Mouse (Mus musculus): ENCODE data around the gene 1700024P04Rik.

Gene 1700024P04Rik

DNA sequence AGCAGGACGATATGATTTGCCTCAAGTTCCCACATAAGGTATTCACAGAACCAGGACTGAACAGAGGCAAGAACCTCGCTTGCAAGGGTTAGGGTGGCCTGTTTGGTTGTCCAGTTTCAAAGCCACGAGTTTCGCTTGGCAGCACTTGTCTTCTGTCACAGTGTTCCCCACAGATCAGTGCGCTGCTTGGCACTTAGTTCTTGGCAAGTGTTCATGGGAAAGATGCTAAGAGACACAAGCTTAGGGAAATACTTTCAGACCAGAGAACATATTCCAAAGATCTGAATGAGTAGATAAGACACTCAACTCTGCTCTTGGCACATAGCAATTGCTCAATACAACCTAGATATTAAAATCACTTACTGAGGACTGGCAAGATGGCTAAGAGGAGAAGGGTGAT, 17.8 kb downstream of the 1700024P04Rik start:
- DNase-seq (ENCODE audit: extremely low read depth, low read depth), result no peak

DNA sequence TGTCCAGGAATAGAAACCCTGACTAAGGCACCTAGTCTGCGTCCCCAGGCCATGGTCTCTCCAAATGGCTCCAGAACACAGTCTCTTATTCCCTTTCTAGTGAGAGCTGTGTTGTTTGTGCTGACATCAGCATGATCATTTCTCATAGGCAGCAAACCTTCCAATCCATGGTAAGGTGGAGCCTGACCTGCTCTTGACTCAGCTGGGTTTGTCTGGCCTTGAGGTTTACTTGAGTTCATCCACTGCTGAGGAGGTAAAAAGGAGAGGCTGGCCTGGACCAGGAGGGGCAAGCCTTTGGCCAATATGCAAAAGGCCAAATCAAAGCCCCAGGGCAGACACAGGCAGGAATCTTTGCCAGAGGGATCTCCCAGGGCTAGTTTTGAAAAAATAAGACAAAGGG, 20.8 kb downstream of the 1700024P04Rik start:
- DNase-seq (ENCODE audit: extremely low read depth, low read depth), result no peak

DNA sequence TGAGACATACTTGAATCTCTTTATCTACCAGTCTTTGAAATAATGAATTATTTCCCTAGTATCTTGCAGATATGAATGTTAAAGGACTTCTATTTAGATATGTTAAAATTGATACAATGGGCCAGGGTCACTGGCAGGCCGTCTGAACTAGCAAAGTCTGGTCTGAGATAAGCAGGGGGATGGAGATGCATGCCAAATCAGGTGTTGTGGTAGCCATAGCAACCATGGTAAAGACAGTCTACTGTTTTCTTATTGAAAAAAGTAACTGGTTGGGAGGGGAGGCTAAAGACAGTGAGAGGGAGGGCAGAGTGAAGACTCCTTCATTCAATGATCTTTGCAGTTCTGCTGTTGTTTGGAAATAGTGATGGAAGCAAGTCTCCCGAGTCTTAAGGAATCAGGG, 26.2 kb downstream of the 1700024P04Rik start:
- DNase-seq (ENCODE audit: extremely low read depth, low read depth), result no peak

DNA sequence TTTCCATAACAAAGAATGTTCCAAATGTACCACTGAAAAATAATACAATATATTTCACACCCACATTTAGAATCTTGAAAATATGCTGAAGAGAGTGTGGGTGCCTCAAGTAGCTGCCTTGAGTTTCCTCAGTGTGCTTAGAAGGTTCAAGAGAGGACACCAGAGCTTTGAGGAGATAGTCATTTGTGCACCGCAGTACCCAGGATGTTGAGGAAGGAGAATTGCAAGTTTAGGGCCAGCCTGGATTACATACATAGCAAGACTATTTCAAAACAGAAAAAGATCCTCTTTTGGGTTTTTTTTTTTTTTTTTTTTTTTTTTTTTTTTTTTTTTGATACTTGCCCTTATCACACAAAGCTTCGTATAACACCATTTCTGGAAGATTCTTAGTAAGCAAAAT, 28.2 kb downstream of the 1700024P04Rik start:
- no peak for DNase-seq (ENCODE audit: extremely low read depth, low read depth)

DNA sequence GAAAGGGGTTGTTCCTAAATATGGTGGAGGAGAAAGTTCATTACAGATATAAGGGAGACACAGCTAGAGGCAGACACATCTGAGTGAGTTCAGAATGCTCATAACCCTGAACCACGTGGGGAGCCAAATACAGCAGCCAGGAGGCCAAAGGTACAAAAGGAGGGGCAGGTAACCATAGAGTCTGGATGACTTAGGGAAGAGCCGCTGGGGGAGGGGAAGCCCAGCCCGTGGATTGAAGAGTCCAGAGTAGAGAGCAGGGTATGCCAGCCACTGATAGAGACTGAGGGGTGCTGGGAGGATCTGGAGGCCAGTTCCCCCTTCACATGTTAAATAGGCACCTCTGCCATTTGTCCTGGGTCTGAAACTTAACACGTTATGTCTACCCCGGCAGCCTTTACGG, 28.7 kb downstream of the 1700024P04Rik start:
- no peak for DNase-seq (ENCODE audit: extremely low read depth, low read depth)

DNA sequence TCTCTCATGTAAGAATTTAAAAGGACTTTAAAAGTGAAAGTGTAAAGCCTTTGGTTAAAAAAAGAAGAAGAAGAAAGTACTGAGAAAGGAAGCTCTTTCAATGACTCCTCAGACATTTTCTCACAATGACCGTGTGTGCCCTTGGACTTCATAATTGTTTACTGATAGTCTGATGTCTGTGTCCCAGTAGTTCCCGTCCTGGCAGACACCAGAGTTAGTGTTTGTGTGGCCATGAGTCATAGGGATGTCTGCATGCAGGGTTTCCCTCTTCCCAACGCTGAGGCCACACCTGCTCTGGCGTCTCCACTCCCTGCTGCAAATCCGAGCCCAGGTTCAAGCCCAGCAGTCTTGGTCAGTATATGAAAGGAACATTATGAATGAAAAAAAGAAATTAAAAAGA, 29.1 kb downstream of the 1700024P04Rik start:
- DNase-seq (ENCODE audit: extremely low read depth, low read depth), result no peak

DNA sequence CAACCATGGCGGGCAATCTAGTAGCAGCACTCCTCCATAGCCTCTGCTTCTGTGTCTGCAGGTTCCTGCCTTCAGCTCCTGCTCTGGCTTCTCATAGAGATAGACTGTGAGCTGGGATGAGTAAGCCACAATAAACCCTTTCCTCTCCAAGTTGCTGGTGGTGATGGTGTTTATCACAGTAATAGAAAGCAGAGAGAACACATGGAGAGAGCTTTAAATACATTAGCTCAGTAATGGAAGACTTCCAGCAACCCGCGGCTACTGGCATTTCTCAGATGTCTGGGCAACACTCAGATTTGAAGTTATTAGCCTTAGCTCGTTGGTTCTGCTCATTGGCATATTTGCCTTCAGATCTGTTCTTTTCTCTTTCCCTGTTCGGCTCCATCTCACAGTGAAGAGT, 30.5 kb downstream of the 1700024P04Rik start:
- DNase-seq (ENCODE audit: extremely low read depth, low read depth), result no peak

DNA sequence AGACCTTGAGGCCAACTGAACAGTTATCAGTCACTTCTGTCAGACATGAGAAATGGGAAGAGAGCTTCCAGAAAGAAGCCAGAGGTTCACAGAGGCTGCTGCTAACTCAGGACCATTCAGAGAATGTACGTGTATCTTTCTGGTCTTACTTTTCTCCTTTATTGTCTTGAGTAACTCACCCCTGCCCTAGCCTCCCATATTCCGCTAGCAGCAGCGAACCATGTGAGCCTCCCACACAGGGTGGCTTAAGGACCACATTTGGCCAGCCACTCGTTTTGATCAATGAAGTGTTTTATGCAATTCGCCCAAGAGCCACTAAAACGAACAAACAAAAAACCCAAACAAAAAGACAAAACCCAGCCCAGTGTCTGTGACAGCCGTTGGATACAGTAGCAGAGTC, 32.4 kb downstream of the 1700024P04Rik start:
- no peak for DNase-seq (ENCODE audit: extremely low read depth, low read depth)

DNA sequence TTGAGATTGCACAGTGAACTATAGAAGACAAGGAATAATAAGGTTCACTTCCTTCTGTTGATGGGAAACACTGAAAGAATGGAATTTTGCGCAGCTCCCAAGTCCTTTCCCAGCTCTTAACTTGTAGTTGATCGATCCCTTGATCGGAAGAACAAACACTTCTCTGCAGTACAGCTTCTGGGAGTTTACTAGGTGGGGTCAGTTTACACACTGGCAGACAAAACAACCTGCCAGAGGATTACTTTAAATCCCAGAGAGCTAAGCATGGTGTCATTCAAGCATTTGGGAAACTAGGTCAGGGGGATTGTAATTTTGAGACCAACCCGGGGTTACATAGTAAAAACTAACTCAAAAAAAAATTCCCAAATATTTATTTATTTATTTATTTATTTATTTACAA, 36.2 kb downstream of the 1700024P04Rik start:
- DNase-seq (ENCODE audit: extremely low read depth, low read depth), result no peak

DNA sequence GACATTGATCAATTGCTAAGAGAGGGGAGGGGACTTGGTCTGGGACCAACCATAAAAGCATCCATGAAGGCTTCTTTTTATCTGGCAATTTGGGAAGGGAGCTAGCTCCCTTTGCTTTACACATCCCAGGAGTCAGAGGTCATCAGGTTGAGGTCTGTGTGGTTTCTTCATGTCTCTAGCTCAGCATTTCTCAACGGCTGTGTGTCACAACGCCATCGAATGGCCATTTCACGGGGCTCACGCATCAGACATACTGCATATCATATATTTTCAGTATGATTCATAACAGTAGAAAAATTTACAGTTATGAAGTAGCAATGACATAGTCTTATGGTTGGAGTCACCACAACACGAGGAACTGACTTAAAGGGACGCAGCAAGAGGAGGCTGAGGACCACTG, 37.9 kb downstream of the 1700024P04Rik start:
- DNase-seq (ENCODE audit: extremely low read depth, low read depth), result no peak

DNA sequence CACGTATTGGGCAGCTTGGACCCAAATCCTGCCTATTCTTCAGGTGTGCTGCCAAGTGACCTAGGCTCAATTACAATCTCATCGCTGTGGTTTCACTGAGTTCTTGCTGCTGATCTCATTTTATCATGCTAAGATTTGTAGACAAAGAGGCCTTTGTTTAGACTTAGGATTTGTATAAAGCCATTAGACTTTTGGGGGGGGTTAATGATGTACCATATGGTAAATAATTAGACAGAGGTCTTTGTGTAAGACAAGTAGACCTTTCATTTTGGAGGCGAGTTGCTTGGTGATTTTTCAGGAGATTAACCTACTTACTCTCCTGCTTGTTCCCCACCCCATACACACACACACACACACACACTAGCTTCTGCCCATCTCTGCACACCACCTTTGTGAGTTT, 38.5 kb downstream of the 1700024P04Rik start:
- DNase-seq (ENCODE audit: extremely low read depth, low read depth), result no peak

DNA sequence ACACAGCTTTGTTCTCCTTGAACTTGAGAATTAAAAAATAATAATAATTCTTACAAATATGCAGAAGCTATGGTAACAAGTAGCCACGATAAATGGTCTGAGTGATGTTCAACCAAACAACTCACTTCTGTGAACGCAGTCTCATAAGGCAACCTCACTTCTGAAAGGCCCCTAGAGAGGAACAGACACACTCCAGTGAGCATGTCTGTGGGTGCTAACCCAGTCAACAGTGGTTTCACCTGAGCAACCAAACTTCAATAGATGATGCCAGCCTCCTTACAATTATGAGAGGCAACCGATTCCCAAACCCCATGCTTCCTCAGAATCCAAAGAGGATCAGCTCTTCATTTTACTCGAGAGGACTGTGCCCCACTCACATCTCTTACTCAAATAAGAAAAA, 39.0 kb downstream of the 1700024P04Rik start:
- DNase-seq (ENCODE audit: extremely low read depth, low read depth), result no peak

DNA sequence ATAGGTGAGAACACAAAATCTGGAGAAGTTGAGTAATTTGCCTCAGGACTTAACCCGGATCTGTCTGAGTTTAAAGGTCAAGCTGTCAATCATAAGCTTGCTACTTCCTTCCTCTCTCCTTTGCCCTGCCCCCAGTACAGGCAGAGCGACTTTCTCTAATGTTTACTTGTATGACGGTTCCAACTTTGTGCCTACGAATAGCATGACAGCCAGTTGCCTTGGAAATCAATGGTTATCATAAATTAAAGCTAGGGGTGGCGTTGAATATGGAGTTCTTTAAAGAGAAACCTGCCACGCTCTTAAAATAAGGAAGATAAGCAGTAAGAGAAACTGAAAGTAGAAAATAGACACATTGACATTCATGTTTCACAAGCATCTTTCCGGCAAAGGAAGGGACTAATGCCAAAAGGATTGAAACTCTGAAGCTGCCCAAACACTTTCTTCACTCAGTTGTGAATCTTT, 39.7 kb downstream of the 1700024P04Rik start:
- peak; percentile 41 for DNase-seq (ENCODE audit: extremely low read depth, low read depth)

DNA sequence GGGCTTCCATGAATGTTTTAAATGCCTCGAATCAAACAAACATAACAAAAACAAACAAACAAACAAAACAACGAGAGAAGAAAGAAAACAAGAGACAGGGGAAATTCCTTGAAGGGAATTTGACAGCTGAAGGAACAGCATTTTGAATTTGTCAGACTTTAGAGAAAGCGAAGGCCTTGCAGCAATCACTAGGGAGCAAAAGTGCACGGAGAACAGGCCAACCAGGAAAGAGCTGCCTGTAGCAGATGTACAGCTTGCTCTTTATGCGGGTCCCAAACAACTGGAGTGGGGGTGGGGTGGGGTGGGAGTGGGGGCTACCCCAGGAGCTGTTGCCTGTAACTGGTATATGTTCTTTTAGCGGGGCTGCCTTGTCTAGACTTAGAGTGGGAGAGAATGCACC, 42.0 kb downstream of the 1700024P04Rik start:
- no peak for DNase-seq (ENCODE audit: extremely low read depth, low read depth)

DNA sequence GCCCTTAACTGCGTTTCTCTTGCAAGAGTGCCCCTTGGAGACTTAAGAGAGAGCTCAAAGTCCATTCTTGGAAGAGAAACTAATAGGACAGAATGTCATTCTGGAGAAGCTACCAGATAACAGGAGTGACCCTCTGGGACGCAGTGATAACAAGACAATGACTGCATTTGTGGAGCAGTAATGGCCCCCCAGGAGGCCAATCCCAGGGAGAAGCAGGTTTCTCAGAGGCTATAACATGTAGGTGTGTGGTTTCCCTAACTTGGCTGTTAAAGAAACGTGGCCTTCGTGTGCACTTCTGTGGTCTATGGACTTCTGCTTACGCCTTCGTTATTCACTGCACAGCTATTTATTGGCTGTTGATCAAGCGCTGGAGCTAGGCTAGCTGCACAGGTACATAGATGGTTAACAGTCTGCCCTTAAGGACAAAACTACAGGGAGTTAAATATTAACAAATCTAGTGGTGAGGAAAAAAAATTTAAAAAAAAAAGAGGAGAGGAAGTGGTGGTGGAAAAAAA, 42.5 kb downstream of the 1700024P04Rik start:
- no peak for DNase-seq (ENCODE audit: extremely low read depth, low read depth)

DNA sequence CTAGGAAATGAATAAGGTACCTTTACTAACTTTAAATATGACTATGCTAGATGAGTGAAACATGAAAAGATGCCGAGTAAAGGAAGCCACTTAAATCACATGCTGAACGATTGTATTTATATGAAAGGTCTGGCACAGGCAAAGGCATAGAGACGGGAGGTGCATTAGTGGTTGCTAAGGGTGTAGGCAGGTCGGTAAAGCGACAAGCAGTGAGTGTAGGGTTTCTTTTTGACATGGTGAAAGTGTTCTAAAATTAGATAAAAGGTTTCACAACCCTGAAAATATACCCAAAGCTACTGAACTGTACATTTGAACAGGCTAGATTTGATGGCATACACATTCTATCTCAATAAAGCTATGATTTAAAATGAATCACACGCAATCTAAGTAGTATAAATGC, 47.3 kb downstream of the 1700024P04Rik start:
- no peak for DNase-seq (ENCODE audit: extremely low read depth, low read depth)

Data from MEL-GATA-1-ER (cell line).